Mouse (Mus musculus) kidney, postnatal 10 days (tissue): ENCODE results near the gene Tapbpl.
"Not testable (repeated sequence)": the region's sequence is repeated elsewhere in the genome, so short reads cannot be mapped to it uniquely, and the experiment has no call there.

ENCODE experiments used
- DNase-seq: peaks from one replicate; pipeline ENCODE4 v3.0.0; 2021; ENCODE audit warnings: mixed read lengths

Gene Tapbpl

GRCm38 (mm10) chr6:125231117-125232044 lies at the start of gene Tapbpl:
Gene Tapbpl, minus strand, starts transcription at chr6:125231860.
- peak; percentile 69 for DNase-seq

DNA sequence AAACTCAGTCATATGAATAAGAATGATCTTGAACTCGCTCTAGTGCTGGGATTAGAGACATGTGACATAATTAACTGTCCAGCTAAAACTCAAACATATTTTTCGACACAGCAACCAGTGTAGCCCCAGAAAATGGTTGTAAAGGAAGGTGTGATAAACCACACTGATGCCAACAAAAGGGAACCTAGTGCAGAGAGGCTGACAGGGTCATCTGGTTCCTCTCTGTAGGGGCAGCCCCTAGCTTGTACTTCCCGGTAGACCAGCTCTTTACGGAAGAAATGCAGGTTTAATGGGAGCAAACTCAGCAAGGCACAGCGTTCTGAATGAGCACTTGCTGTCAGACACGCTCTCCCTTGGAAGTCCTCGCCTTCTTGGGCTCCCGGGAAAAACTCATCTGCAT lies 48.1 kb upstream of the Tapbpl start:
- no peak for DNase-seq

DNA sequence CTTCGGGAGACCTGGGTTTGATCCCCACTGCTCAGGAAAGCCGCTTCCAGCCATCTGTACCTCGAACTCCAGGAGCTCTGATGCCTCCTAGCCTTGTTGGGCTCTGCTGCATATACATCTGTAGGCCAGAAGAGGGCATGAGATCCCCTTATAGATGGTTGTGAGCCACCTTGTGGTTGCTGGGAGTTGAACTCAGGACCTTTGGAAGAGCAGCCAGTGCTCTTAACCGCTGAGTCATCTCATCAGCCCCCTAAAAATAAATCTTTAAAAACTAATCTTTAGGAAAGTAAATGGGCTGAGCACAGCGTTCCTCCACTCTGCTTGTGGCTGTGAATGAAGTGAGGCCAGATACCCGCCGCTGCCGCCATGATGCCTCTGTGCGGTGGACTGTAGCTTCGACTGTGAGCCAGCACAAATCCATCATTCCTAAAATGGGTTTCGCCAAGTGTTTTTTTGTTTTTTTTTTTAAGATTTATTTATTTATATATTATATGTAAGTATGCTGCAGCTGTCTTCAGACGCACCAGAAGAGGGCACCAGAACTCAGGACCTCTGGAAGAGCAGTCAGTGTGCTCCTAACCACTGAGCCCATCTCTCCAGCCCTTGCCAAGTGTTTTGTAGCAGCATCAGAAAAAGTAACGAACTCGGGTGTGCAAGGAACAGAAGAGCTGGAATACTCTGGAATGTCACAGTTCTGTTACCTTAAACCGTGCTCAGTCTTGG lies 43.3 kb upstream of the Tapbpl start:
- peak; percentile 81 for DNase-seq

DNA sequence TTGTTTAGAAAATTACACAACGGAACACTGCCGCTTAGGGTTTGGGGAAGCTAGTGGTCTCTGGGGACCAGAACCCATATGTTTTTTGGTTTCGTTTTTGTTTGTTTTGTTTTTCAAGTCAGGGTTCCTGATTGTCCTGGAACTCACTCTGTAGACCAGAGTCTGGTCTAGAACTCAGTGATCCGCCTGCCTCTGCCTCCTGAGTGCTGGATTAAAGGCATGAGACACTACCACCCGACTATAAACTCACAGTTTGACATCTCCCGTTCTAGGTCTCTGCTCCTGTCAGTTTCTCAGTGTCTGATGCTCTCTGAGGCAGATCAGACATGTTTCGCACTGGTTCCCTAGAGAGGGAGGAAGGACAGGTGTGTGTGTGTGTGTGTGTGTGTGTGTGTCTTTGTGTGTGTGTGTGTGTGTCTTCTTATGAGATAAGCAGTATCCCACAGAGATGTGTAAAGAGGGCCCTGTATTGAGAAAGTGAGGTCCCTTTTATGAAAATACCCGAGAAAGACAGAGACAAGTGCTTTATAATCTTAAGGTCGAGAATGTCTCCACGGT lies 40.6 kb upstream of the Tapbpl start:
- no peak for DNase-seq

DNA sequence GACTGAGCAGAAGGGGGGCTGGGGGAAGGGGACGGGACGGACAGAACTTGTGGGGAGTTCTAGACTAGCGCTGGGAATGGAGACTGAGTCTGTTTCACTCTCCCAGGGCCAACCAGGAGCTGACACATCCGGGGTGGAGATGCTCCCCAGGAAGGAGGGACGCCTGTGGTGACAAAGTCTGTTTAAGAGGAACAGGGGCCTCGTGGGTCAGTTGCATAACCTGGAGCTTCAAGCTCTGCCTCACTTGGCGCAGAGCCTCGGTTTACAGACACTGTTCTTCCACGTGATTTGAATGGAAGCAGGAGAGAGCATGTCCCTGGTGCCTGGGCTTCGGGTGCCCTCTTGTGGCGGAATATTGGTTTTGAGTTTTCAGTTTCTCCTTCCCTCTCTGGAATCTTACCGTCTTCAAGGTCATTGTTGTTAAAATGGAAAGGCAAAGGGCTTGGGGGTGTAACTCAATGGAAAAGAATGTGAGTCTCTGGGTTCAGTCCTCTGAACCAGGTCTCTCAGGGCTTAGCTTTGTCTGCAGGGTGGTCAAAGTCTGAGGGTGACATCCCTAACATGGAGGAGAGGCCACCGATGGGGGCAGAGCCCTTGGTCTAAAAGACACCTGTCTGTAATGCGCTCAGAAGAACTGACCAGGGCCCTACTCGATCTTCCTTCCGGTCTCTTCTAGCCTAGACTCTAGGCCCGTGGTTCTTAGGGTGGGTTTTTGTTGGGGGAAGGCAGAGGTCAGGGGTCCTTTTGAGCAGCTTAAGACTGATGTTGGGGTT lies 40.0 kb upstream of the Tapbpl start:
- peak; percentile 95 for DNase-seq

- DNase-seq = no peak
These were observed 37.1 kb upstream of the Tapbpl start for GRCm38 (mm10) chr6:125268799-125269198.

DNA sequence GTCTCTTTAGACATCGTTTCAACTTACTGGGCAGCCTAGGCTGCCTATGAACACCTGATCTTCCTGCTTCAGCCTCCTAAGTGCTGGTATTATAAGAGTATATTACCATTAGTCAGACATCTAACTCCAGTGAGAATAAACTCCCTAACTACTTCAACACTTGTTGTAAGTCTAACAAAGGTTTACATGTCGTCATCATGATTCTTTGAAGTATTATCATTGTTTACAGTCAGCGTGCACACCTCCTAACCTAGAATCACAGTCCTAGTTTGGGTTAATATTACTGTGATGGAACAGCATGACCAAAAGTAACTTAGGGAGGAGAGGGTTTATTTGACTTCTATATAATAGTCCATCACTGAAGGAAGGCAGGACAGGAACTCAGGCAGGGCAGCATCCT lies 35.8 kb upstream of the Tapbpl start:
- no peak for DNase-seq

DNA sequence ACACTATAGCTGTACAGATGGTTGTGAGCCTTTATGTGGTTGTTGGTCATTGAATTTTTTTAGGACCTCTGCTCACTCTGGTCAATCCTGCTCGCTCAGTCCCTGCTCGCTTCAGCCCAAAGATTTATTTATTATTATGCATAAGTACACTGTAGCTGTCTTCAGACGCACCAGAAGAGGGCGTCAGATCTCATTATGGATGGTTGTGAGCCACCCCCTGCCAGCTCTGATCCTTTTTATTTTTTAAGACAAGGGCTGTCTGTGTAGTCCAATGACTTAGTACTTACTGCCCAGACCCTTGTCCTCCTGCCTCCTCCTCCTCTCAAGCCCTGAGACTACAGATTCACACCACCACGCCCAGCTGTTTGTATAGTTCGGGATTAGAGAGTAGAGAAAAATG lies 34.9 kb upstream of the Tapbpl start:
- not testable (repeated sequence) for DNase-seq

- no peak for DNase-seq
These were observed 34.4 kb upstream of the Tapbpl start for GRCm38 (mm10) chr6:125266091-125266490.

DNA sequence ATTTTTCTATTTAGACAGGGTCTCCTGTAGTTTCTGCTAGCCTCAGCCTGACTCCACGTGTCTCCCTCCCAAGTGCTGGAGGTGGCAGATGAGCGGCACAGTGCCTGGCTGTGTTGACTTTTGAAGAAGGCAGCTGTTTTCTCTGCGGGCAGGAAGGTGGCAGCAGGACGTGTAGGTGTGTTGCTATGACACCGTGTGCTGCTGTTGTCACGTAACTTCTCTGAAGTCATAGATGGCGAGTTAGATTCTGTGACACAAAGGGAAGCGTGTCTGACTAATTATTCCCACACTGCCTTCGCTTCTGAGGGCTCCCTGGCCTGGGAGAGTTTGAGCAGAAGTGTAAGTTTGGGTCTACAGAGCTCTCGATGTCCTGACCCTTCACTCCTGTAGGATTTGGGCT lies 33.6 kb upstream of the Tapbpl start:
- no peak for DNase-seq

DNA sequence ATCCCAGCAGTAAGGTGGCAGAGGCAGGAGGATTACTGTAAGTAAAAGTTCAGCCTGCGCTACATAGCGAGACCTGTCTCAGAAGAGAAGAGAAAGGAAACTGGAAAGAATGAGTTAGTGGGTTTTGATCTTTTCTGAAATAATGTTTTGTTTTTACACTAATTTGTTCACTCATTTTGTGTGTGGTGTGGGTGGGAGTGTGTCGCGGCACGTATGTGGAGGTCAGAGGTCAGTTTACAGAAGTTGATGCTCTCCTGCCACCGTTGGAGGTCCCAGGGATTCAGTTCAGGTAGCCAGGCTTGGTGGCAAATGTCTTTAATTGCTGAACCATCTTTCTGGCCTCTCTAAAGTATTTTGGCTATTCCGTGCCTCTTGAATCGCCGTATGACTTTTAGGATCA lies 32.6 kb upstream of the Tapbpl start:
- DNase-seq = no peak

GRCm38 (mm10) chr6:125260006-125260555 lies 28.4 kb upstream of the Tapbpl start:
- no peak for DNase-seq

DNA sequence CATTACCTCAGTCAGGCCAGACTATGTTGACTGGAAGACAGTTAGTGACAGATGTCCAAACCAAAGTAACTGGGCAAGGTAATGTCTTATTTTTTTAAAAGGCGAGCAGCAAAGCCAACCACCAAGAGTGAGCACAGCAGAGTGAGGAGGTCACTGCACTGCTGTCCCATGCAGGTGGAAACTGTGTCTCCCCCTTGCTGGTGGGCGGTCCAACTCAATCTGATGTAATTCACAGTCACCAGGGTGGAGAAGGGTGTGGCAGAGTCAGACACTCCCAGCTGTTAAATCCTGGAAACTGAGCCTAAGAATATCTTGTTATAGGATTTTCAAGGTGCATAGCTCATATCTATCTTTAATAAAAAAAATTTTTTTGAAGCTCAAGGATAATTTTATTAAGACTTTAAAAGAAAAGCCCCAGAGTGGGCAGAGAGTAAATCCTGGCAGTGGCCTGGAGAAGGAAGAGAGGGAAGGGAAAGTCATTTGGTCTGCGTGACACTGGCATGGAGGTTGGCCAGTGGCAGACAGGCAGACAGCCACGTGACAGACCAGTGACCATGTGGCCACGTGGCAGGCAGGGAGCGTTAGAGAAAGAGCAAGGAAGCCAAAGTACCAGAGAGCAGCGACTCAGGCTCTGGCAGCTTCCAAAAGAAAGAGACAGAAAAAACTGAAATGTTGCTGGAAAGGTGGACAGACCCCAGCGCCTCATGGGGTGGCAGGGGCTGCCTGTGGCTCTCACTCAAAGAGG lies 24.7 kb upstream of the Tapbpl start:
- DNase-seq = peak; percentile 40

GRCm38 (mm10) chr6:125255516-125256044 lies 23.9 kb upstream of the Tapbpl start:
- DNase-seq = no peak

GRCm38 (mm10) chr6:125253863-125254715 lies 22.4 kb upstream of the Tapbpl start:
- peak; percentile 46 for DNase-seq

DNA sequence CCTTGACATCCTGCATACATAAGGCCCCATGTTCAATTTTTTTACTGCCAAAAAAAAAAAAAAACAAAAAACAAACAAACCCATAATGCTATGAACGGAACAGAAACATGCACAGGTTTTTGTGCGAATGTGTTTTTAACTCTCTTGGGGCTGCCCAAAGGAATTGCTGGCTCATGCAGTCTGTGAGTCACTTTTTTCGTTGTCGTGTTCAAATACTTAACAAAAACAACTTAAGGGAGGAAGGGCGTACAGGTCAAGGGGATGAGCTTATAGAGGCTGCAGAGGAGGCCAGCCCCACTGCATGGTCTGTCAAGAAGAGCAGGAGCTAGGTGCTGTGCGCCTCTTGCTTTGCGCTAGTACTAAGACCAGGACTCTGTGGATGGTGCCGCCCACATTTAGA lies 21.1 kb upstream of the Tapbpl start:
- no peak for DNase-seq

DNA sequence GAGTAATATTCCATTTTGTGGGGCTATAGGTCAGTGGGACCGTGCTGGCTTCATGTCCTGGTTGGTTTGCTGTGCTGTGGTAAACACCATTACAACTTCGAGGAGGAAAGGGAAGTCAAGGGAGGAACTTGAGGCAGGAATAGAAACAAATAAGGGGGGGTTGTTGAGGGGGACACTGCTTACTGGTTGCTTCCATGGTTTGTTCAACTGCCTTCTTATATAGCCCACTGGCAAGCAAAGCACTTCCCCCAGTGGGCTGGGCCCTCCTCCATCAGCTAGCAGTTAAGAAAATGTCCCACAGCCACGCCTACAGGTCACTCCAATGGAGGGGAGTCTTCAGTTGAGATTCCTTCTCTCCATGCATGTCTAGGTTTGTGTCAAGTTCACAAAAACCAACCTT lies 20.6 kb upstream of the Tapbpl start:
- no peak for DNase-seq

GRCm38 (mm10) chr6:125244551-125244950 lies 12.9 kb upstream of the Tapbpl start:
- no peak for DNase-seq

- DNase-seq = no peak
These were observed 9.9 kb upstream of the Tapbpl start for GRCm38 (mm10) chr6:125241566-125241965.

DNA sequence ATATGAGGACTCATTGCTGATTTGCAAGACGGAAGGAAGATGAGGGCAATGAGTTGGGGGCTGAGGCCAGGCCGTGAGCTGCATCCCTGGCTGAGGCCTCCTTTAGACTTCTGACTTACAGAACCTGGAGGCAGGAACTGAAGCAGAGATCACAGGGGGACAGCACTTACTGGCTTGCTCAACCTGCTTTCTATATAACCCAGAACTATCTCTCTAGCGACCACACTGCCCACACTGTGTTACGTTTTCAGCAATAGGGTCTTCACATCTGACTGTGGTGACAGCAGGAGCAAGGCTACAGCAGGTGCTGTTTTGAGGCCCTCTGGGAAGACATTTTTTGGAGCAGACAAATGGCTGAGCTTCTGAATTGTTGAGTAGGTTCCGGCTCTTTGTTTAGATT lies 9.0 kb upstream of the Tapbpl start:
- no peak for DNase-seq

DNA sequence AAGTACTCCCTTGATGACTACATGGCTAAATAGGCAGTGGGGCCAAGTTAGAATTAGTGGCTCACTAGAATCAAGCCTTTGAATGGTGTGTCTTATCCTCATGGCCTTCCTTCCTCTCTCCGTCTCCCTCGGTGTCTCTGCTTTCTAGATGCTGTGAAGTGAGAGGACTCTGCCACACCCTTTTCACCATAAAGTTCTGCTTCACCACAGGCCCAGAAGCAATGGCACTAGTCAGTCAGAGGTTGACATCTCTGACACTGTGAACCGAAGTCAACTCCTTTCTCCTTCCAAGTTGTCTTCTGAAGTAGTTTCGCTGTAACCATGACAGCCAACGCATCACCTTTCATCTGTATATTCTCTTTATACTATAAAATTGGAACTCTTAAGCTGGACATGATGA lies 7.9 kb upstream of the Tapbpl start:
- no peak for DNase-seq
